Mouse (Mus musculus) inflammation-experienced regulatory T-cells, adult 16 weeks (primary cell): ENCODE measurements around the gene Rad51c. TPM values are rescaled to one million over a fixed set of nuclear protein-coding genes. Genes with fewer than 3 reads are reported as not detected.

Experiments
- polyA plus RNA-seq: library from polyadenylated mRNA; unstranded; fragments of 100-300 nt; shearing (Covaris generic); gene quantifications from one replicate; pipeline ENCODE4 v1.2.1, GENCODE M21; 2017

Gene Rad51c
- polyA plus RNA-seq: 2.8 TPM

GRCm38 (mm10) chr11:87404876-87405275 is at the start of gene Rad51c, which contains the start of gene Tex14:
TSS of gene Rad51c (minus strand) at chr11:87404954.
TSS of gene Tex14 (plus strand) at chr11:87405065.

DNA sequence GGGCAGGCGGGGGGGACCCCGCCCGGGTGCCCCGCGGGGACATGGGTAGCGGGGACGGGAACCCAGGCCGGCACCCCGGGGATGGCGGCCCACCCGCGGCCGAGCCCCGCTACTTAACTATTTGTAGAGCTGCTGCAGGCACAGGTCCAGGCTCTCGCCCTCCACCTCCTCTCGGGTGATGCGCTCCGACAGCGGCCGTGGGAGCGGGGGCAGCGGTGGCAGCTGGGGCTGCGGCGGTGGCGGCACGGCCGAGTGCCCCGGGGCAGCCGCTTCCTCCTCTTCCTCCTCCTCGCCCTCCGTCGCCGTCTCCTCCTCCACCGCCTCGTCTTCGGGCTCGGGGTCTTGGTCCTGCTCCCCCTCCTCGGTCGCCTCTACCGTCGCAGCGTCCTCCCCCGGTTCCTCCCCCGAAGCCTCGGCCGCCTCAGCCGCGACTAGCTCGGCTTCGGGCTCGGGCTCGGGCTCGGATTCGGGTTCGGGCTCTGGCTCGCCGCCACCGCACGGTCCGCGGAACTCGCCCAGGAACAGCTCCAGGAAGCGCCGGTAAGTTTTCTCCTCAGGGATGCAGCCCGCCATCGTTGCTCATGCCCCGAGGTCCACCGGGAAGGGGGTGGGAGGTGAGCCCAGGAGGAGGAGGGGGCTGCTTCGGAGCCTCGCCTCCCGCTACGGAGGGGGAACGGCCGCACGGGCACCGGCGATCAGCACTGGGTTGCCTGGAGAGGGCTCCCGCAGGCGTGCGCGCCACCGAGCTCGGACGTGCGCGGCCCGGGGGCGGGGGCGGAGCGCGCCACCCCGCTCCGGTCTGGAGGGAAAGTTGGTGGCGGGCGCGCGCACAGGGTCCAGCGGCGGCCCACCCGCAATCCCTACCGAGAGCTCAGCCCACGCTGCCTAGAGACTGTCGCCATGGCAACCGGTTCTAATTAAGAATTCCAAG is 46.2 kb downstream of the Rad51c start, which contains the start of gene Ppm1e:
Gene Ppm1e, minus strand, starts transcription at position 693 of the 931 bp plus-strand sequence.

Other genes starting within 250 kb of the Rad51c start
- gene Ppm1e, start 45.9 kb downstream of the Rad51c start, polyA plus RNA-seq: 0.24 TPM
- 0.65 TPM for gene Tex14, start 111 bp upstream of the Rad51c start, polyA plus RNA-seq
- not detected for gene Gm11492, start 161.7 kb upstream of the Rad51c start, polyA plus RNA-seq
- gene Sept4, start 163.9 kb upstream of the Rad51c start, polyA plus RNA-seq: 2.1 TPM
- gene Mtmr4, start 187.2 kb upstream of the Rad51c start, polyA plus RNA-seq: 46.7 TPM
- gene Hsf5, start 212.2 kb upstream of the Rad51c start, polyA plus RNA-seq: 0.09 TPM